Mouse (Mus musculus) heart, embryonic 15.5 days (tissue): ENCODE measurements around the gene Aifm1. TPM values are rescaled to one million over a fixed set of nuclear protein-coding genes. Genes with fewer than 3 reads are reported as not detected.
"Not testable (repeated sequence)": the region's sequence is repeated elsewhere in the genome, so short reads cannot be mapped to it uniquely, and the experiment has no call there.

Experiments
- ATAC-seq: fragments of 200-750 bp; cut with Nextera tagmentation; replicated peaks from 2 replicates; pipeline ENCODE4 v1.8.0; 2017; ENCODE audit warnings: low read depth, moderate TSS enrichment; ENCODE audit not compliant: insufficient number of reproducible peaks, insufficient read depth, low FRiP score
- H3K27ac ChIP-seq: fragments of 300-500 bp; sonication (generic); 2 replicates; pipeline ENCODE4 v1.5.1; 2015; ENCODE audit warnings: mild to moderate bottlenecking, inconsistent platforms
- H3K27me3 ChIP-seq: fragments of 300-500 bp; sonication (generic); 2 replicates; pipeline ENCODE4 v1.6.1; 2015; ENCODE audit warnings: inconsistent platforms
- H3K36me3 ChIP-seq: fragments of 300-500 bp; sonication (generic); 2 replicates; pipeline ENCODE4 v1.6.1; 2015; ENCODE audit warnings: mild to moderate bottlenecking, inconsistent platforms
- H3K4me1 ChIP-seq: fragments of 300-500 bp; sonication (generic); replicated peaks from 2 replicates; pipeline ENCODE4 v1.6.1; 2015; ENCODE audit warnings: inconsistent platforms
- H3K4me2 ChIP-seq: fragments of 300-500 bp; sonication (generic); 2 replicates; pipeline ENCODE4 v1.6.1; 2015; ENCODE audit warnings: inconsistent platforms, mild to moderate bottlenecking, moderate library complexity
- H3K4me3 ChIP-seq: fragments of 300-500 bp; sonication (generic); 2 replicates; pipeline ENCODE4 v1.5.1; 2015; ENCODE audit warnings: mild to moderate bottlenecking, inconsistent platforms
- H3K9ac ChIP-seq: fragments of 300-500 bp; sonication (generic); 2 replicates; pipeline ENCODE4 v1.6.1; 2015; ENCODE audit warnings: mild to moderate bottlenecking, inconsistent platforms
- H3K9me3 ChIP-seq: fragments of 300-500 bp; sonication (generic); replicated peaks from 2 replicates; pipeline ENCODE4 v1.6.1; 2016; ENCODE audit warnings: inconsistent platforms
- WGBS: fragments of 180-500 bp; shearing (Covaris S2); methylation state at CpG from one replicate; pipeline ENCODE4 v1.1.7; 2015; ENCODE audit warnings: mixed read lengths; 5-methylcytosine and 5-hydroxymethylcytosine counted together
- polyA plus RNA-seq: library from polyadenylated mRNA; unstranded; fragments of >200 nt; fragmentation: Nextera tagmentation; extraction: Ambion mirVana; gene quantifications from 2 replicates; pipeline ENCODE4 v1.2.1, GENCODE M21; 2015

The Aifm1 gene
- polyA plus RNA-seq, 1 experiment from 2014 or later = 115 TPM

DNA sequence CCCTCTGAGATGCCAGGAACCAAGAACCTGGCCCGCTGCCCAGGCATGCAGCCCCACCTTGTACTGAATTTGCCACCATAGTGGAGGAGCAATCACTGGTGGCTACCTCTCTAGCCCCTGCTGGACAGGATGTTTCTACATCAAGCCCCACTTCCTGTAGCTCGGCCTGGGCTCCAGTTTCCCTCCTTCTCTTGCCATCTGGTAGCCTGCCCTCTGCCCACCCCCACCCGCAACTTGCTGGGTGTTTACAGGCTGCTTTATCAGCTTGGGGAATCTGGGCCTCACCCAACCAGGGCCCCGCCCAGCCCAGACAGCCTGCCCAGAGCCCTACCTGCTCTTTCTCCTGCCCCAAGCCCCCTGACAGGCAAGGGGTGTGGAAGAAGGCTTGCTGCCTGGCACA, 74.3 kb downstream of the Aifm1 start:
- WGBS = 54% methylated on average over 4 of the region's 4 CpGs
- Histone ChIP-seq H3K27me3 (no peaks in the 10 kb centered on the region), H3K4me3 (no peak overlapping the region), H3K27ac (no peak overlapping the region), H3K4me2 (no peak overlapping the region), H3K36me3 (no peaks in the 10 kb centered on the region), H3K4me1 (peaks cover 20% of the 10 kb centered on the region), H3K9me3 (no peaks in the 10 kb centered on the region), H3K9ac (no peak overlapping the region)
- ATAC-seq = 0 out of 2 replicates have a peak, but pooled peaks have one; percentile 30

GRCm38 (mm10) chrX:48436082-48436481, 77.3 kb downstream of the Aifm1 start:
- H3K27me3 ChIP-seq, H3K4me2 ChIP-seq, H3K4me3 ChIP-seq, ATAC-seq, H3K9ac ChIP-seq, H3K36me3 ChIP-seq, H3K9me3 ChIP-seq, H3K27ac ChIP-seq: not testable (repeated sequence)
- 82% methylated on average over 6 of the region's 7 CpGs for WGBS
- H3K4me1 ChIP-seq = peaks cover 21% of the 10 kb centered on the region

DNA sequence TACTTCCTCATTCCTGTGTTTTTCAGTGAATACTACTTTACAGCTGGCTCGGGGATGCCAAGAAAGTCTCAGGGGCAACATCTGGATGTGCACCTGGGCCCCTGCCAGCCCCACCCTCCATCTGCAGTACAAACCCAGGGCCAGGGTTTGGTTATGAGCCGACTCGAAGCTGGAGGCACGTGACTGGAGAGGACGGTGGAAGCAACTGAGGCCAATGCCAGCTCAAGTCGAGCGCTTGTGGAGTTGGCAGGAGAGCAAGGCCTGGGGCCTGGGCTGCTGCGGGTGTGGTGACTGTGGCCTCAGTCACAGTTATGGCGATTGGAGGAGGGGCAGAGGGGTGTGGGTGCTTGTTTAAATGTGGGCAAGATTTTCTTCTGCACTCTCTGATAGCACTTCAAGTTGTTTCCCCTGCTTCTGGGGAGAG, 77.9 kb downstream of the Aifm1 start:
- 58% methylated on average over 9 of the region's 9 CpGs for whole genome bisulfite sequencing
- no peaks in the 10 kb centered on the region for H3K36me3 ChIP-seq
- ATAC-seq = no peak
- no peak overlapping the region for H3K9ac ChIP-seq
- H3K27ac ChIP-seq = no peak overlapping the region
- H3K4me2 ChIP-seq = no peak overlapping the region
- no peaks in the 10 kb centered on the region for H3K9me3 ChIP-seq
- no peak overlapping the region for H3K4me3 ChIP-seq
- H3K4me1 ChIP-seq = peaks cover 21% of the 10 kb centered on the region
- no peaks in the 10 kb centered on the region for H3K27me3 ChIP-seq

GRCm38 (mm10) chrX:48434251-48434650, 79.1 kb downstream of the Aifm1 start:
- H3K9ac ChIP-seq = no peak overlapping the region
- ATAC-seq = no peak
- 67% methylated on average over 1 of the region's 1 CpGs for WGBS
- no peaks in the 10 kb centered on the region for H3K36me3 ChIP-seq
- peaks cover 19% of the 10 kb centered on the region for H3K4me1 ChIP-seq
- H3K9me3 ChIP-seq = no peaks in the 10 kb centered on the region
- no peaks in the 10 kb centered on the region for H3K27me3 ChIP-seq
- no peak overlapping the region for H3K27ac ChIP-seq
- H3K4me3 ChIP-seq = no peak overlapping the region
- no peak overlapping the region for H3K4me2 ChIP-seq

- Histone ChIP-seq H3K27ac (peak overlapping the region; percentile 24; the same call in 1 of the 2 replicates), H3K4me2 (no peak overlapping the region), H3K27me3 (no peaks in the 10 kb centered on the region), H3K9me3 (no peaks in the 10 kb centered on the region), H3K9ac (no peak overlapping the region), H3K36me3 (no peaks in the 10 kb centered on the region), H3K4me1 (peaks cover 16% of the 10 kb centered on the region), H3K4me3 (no peak overlapping the region)
- 30% methylated on average over 6 of the region's 6 CpGs for WGBS
- peak; percentile 54 for ATAC-seq
These were observed 79.8 kb downstream of the Aifm1 start for GRCm38 (mm10) chrX:48433527-48433899.

- no peak for ATAC-seq
- Histone ChIP-seq H3K27ac (peak overlapping the region; percentile 24; the same call in 1 of the 2 replicates), H3K4me2 (no peak overlapping the region), H3K36me3 (no peaks in the 10 kb centered on the region), H3K4me1 (peaks cover 22% of the 10 kb centered on the region), H3K9ac (no peak overlapping the region), H3K4me3 (no peak overlapping the region), H3K9me3 (no peaks in the 10 kb centered on the region), H3K27me3 (no peaks in the 10 kb centered on the region)
- WGBS = 62% methylated on average over 15 of the region's 15 CpGs
These were observed 80.5 kb downstream of the Aifm1 start for GRCm38 (mm10) chrX:48432599-48433526.

- Histone ChIP-seq H3K9me3 (no peaks in the 10 kb centered on the region), H3K36me3 (no peaks in the 10 kb centered on the region), H3K4me2 (no peak overlapping the region), H3K27me3 (no peaks in the 10 kb centered on the region), H3K9ac (no peak overlapping the region), H3K27ac (0 out of 2 replicates have a peak overlapping the region, but pooled peaks have one; percentile 27), H3K4me1 (peaks cover 33% of the 10 kb centered on the region), H3K4me3 (no peak overlapping the region)
- peak; percentile 25; the same call in 1 of the 2 replicates for ATAC-seq
- 34% methylated on average over 6 of the region's 6 CpGs for WGBS
These were observed 83.8 kb downstream of the Aifm1 start for GRCm38 (mm10) chrX:48429538-48429937.

DNA sequence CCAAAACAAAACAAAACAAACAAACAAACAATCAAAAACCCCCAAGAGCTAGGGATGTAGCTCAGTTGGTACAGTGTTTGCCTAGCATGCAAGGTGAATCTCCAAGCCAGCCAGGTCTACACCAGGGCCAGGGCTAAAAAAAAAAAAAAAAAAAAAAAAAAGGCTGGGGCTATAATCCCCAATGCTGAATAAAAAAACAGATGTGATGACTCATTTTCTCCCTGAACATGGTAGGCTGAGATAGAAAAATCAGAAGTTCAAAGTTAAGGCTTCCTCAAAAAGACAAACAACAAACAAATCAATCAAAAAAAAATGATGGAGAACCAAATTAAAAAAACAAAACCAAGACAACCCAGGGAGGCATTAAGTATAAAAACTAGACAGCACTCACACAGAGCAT, 84.3 kb downstream of the Aifm1 start:
- Histone ChIP-seq H3K4me1 (peaks cover 38% of the 10 kb centered on the region), H3K27me3 (no peaks in the 10 kb centered on the region), H3K4me3 (no peak overlapping the region), H3K9me3 (no peaks in the 10 kb centered on the region), H3K9ac (no peak overlapping the region), H3K27ac (no peak overlapping the region), H3K36me3 (no peaks in the 10 kb centered on the region), H3K4me2 (no peak overlapping the region)
- no peak for ATAC-seq

- Histone ChIP-seq H3K9me3 (no peaks in the 10 kb centered on the region), H3K4me2 (no peak overlapping the region), H3K36me3 (no peaks in the 10 kb centered on the region), H3K27me3 (no peaks in the 10 kb centered on the region), H3K4me3 (no peak overlapping the region), H3K27ac (0 out of 2 replicates have a peak overlapping the region, but pooled peaks have one; percentile 54), H3K9ac (no peak overlapping the region), H3K4me1 (peaks cover 40% of the 10 kb centered on the region)
- WGBS = 74% methylated on average over 8 of the region's 8 CpGs
- no peak for ATAC-seq
These were observed 84.7 kb downstream of the Aifm1 start for GRCm38 (mm10) chrX:48428642-48429041.

DNA sequence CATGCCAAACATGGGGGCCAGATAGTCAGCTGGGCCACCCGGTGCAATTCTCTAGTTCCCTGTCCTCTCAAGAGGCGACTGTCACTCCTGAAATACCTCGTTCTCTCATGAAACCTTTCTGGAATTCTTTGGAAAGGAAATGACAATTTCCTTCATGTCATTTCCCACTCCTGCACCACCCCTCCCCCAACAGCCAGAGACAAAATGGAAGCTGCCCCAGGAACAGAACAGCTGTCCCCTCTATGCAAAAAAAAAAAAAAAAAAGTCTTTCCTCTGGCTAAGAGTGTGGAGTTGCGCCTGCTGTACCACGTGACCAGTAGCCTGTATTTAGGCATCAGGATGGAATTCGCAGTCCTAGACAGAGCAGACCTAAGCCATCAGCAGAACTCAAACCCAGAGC, 85.1 kb downstream of the Aifm1 start:
- H3K4me1 ChIP-seq = peaks cover 36% of the 10 kb centered on the region
- H3K36me3 ChIP-seq = no peaks in the 10 kb centered on the region
- no peaks in the 10 kb centered on the region for H3K27me3 ChIP-seq
- no peak overlapping the region for H3K4me2 ChIP-seq
- 52% methylated on average over 6 of the region's 6 CpGs for WGBS
- H3K9me3 ChIP-seq = no peaks in the 10 kb centered on the region
- H3K4me3 ChIP-seq = no peak overlapping the region
- 0 out of 2 replicates have a peak, but pooled peaks have one; percentile 35 for ATAC-seq
- no peak overlapping the region for H3K9ac ChIP-seq
- peak overlapping the region; percentile 54 for H3K27ac ChIP-seq

GRCm38 (mm10) chrX:48425280-48425679, 88.1 kb downstream of the Aifm1 start:
- no peak for ATAC-seq
- peaks cover 2% of the 10 kb centered on the region; the same call in 1 of the 2 replicates for H3K36me3 ChIP-seq
- H3K4me1 ChIP-seq = peaks cover 32% of the 10 kb centered on the region

More at GRCm38 (mm10) chrX:48425280-48425679, 88.1 kb downstream of the Aifm1 start:
- no peak overlapping the region for H3K4me3 ChIP-seq
- peak overlapping the region; percentile 20; the same call in 1 of the 2 replicates for H3K27ac ChIP-seq
- H3K9me3 ChIP-seq = no peaks in the 10 kb centered on the region
- 55% methylated on average over 7 of the region's 7 CpGs for WGBS
- no peak overlapping the region for H3K9ac ChIP-seq
- H3K27me3 ChIP-seq = no peaks in the 10 kb centered on the region
- peak overlapping the region; percentile 40; the same call in 1 of the 2 replicates for H3K4me2 ChIP-seq
